Mouse (Mus musculus): ENCODE results near the gene Olfr619. TPM values are rescaled to one million over a fixed set of nuclear protein-coding genes. Genes with fewer than 3 reads are reported as not detected.

Gene Olfr619
- polyA plus RNA-seq (2015; fragmentation: Nextera tagmentation; extraction: Ambion mirVana): not detected in 2 replicates

- H3K27me3 ChIP-seq: no peaks in the 10 kb centered on the region
- H3K27ac ChIP-seq: no peak within 1 kb of the TSS
- H3K4me3 ChIP-seq (replicated peaks): no peak within 1 kb of the TSS
- no peak within 1 kb of the TSS for H3K9ac ChIP-seq
- H3K4me1 ChIP-seq: no peaks in the 10 kb centered on the region
- no peaks in the 10 kb centered on the region for H3K9me3 ChIP-seq (replicated peaks)
- no peak within 1 kb of the TSS for H3K4me2 ChIP-seq
- ATAC-seq (replicated peaks; ENCODE audit: low FRiP score): no peak
- no peaks in the 10 kb centered on the region for H3K36me3 ChIP-seq
These were observed at the start of gene Olfr619 for GRCm38 (mm10) chr7:103600275-103600674. Olfr619 (plus strand) TSS chr7:103600575.

- no peaks in the 10 kb centered on the region for H3K9me3 ChIP-seq (replicated peaks)
- no peaks in the 10 kb centered on the region for H3K36me3 ChIP-seq
- WGBS: 82% methylated on average over 2 of the region's 2 CpGs
- H3K27me3 ChIP-seq: no peaks in the 10 kb centered on the region
- no peak for ATAC-seq (replicated peaks; ENCODE audit: low FRiP score)
- H3K27ac ChIP-seq: no peak within 1 kb of the TSS
- H3K4me3 ChIP-seq (replicated peaks): no peak within 1 kb of the TSS
- H3K4me1 ChIP-seq: no peaks in the 10 kb centered on the region
- H3K9ac ChIP-seq: no peak within 1 kb of the TSS
- H3K4me2 ChIP-seq: no peak within 1 kb of the TSS
These were observed 44.6 kb upstream of the Olfr619 start, which contains the start of gene Olfr615 for GRCm38 (mm10) chr7:103555779-103556178. Olfr615 (plus strand) TSS chr7:103556079.

GRCm38 (mm10) chr7:103569043-103569442 is 31.3 kb upstream of the Olfr619 start, which contains the start of gene Olfr616:
Olfr616 (minus strand) TSS chr7:103569143.
- no peaks in the 10 kb centered on the region for H3K4me1 ChIP-seq
- no peaks in the 10 kb centered on the region for H3K36me3 ChIP-seq
- no peak within 1 kb of the TSS for H3K9ac ChIP-seq
- no peaks in the 10 kb centered on the region for H3K9me3 ChIP-seq (replicated peaks)
- 79% methylated on average over 3 of the region's 3 CpGs for WGBS
- no peak within 1 kb of the TSS for H3K4me2 ChIP-seq
- no peaks in the 10 kb centered on the region for H3K27me3 ChIP-seq
- no peak for ATAC-seq (replicated peaks; ENCODE audit: low FRiP score)
- no peak within 1 kb of the TSS for H3K4me3 ChIP-seq (replicated peaks)
- no peak within 1 kb of the TSS for H3K27ac ChIP-seq

- no peak within 1 kb of the TSS for H3K4me2 ChIP-seq
- no peak for ATAC-seq (replicated peaks; ENCODE audit: low FRiP score)
- H3K4me3 ChIP-seq (replicated peaks): no peak within 1 kb of the TSS
- H3K27ac ChIP-seq: no peak within 1 kb of the TSS
- no peaks in the 10 kb centered on the region for H3K4me1 ChIP-seq
- no peak within 1 kb of the TSS for H3K9ac ChIP-seq
- H3K9me3 ChIP-seq (replicated peaks): no peaks in the 10 kb centered on the region
- no peaks in the 10 kb centered on the region for H3K36me3 ChIP-seq
- H3K27me3 ChIP-seq: no peaks in the 10 kb centered on the region
- WGBS: 86% methylated on average over 1 of the region's 1 CpGs
These were observed 27.6 kb upstream of the Olfr619 start, which contains the start of gene Olfr617 for GRCm38 (mm10) chr7:103572761-103573160. Olfr617 (plus strand) TSS chr7:103573061.

- H3K9me3 ChIP-seq (replicated peaks): no peaks in the 10 kb centered on the region
- no peak within 1 kb of the TSS for H3K9ac ChIP-seq
- H3K36me3 ChIP-seq: no peaks in the 10 kb centered on the region
- ATAC-seq (replicated peaks; ENCODE audit: low FRiP score): no peak
- H3K4me1 ChIP-seq: no peaks in the 10 kb centered on the region
- no peaks in the 10 kb centered on the region for H3K27me3 ChIP-seq
- WGBS: 59% methylated on average over 2 of the region's 2 CpGs
- H3K4me3 ChIP-seq (replicated peaks): no peak within 1 kb of the TSS
- no peak within 1 kb of the TSS for H3K27ac ChIP-seq
- no peak within 1 kb of the TSS for H3K4me2 ChIP-seq
These were observed 10.6 kb upstream of the Olfr619 start, which contains the start of gene Olfr618 for GRCm38 (mm10) chr7:103589803-103590202. Olfr618 (plus strand) TSS chr7:103590103.

- no peak overlapping the region for H3K4me2 ChIP-seq
- no peak overlapping the region for H3K27ac ChIP-seq
- no peaks in the 10 kb centered on the region for H3K4me1 ChIP-seq
- no peak overlapping the region for H3K9ac ChIP-seq
- WGBS: 86% methylated on average over 2 of the region's 2 CpGs
- H3K9me3 ChIP-seq (replicated peaks): no peaks in the 10 kb centered on the region
- H3K36me3 ChIP-seq: no peaks in the 10 kb centered on the region
- ATAC-seq (replicated peaks; ENCODE audit: low FRiP score): no peak
- H3K27me3 ChIP-seq: no peaks in the 10 kb centered on the region
- no peak overlapping the region for H3K4me3 ChIP-seq (replicated peaks)
These were observed 7.0 kb downstream of the Olfr619 start for GRCm38 (mm10) chr7:103607425-103607824.

GRCm38 (mm10) chr7:103612434-103612833 is 12.1 kb downstream of the Olfr619 start, which contains the start of gene Olfr620:
Olfr620 (minus strand) TSS chr7:103612534.
- H3K27me3 ChIP-seq: no peaks in the 10 kb centered on the region
- no peak within 1 kb of the TSS for H3K4me3 ChIP-seq (replicated peaks)
- no peak within 1 kb of the TSS for H3K4me2 ChIP-seq
- H3K9me3 ChIP-seq (replicated peaks): no peaks in the 10 kb centered on the region
- no peak within 1 kb of the TSS for H3K9ac ChIP-seq
- WGBS: 72% methylated on average over 2 of the region's 2 CpGs
- H3K36me3 ChIP-seq: no peaks in the 10 kb centered on the region
- no peaks in the 10 kb centered on the region for H3K4me1 ChIP-seq
- no peak within 1 kb of the TSS for H3K27ac ChIP-seq
- no peak for ATAC-seq (replicated peaks; ENCODE audit: low FRiP score)

GRCm38 (mm10) chr7:103636795-103637194 is 36.4 kb downstream of the Olfr619 start:
- H3K36me3 ChIP-seq: no peaks in the 10 kb centered on the region
- H3K4me3 ChIP-seq (replicated peaks): no peak overlapping the region
- H3K9me3 ChIP-seq (replicated peaks): no peaks in the 10 kb centered on the region
- no peak overlapping the region for H3K4me2 ChIP-seq
- no peaks in the 10 kb centered on the region for H3K4me1 ChIP-seq
- H3K9ac ChIP-seq: no peak overlapping the region
- no peaks in the 10 kb centered on the region for H3K27me3 ChIP-seq
- no peak overlapping the region for H3K27ac ChIP-seq
- no peak for ATAC-seq (replicated peaks; ENCODE audit: low FRiP score)

GRCm38 (mm10) chr7:103642602-103643001 is 42.2 kb downstream of the Olfr619 start, which contains the start of gene Olfr622:
Olfr622 (minus strand) TSS chr7:103642702.
- Histone ChIP-seq H3K9me3 (replicated peaks) (no peaks in the 10 kb centered on the region), H3K36me3 (no peaks in the 10 kb centered on the region)
- WGBS: 84% methylated on average over 1 of the region's 1 CpGs

GRCm38 (mm10) chr7:103644070-103644469 is 43.7 kb downstream of the Olfr619 start:
- Histone ChIP-seq H3K27me3 (no peaks in the 10 kb centered on the region), H3K27ac (no peak overlapping the region), H3K9ac (no peak overlapping the region), H3K9me3 (replicated peaks) (no peaks in the 10 kb centered on the region), H3K4me1 (no peaks in the 10 kb centered on the region), H3K36me3 (no peaks in the 10 kb centered on the region), H3K4me2 (no peak overlapping the region), H3K4me3 (replicated peaks) (no peak overlapping the region)
- 76% methylated on average over 4 of the region's 4 CpGs for WGBS
- ATAC-seq (replicated peaks; ENCODE audit: low FRiP score): no peak

More at GRCm38 (mm10) chr7:103642602-103643001, 42.2 kb downstream of the Olfr619 start, which contains the start of gene Olfr622:
- no peak within 1 kb of the TSS for H3K4me2 ChIP-seq
- no peaks in the 10 kb centered on the region for H3K4me1 ChIP-seq
- no peaks in the 10 kb centered on the region for H3K27me3 ChIP-seq
- no peak within 1 kb of the TSS for H3K9ac ChIP-seq
- ATAC-seq (replicated peaks; ENCODE audit: low FRiP score): no peak
- no peak within 1 kb of the TSS for H3K27ac ChIP-seq
- no peak within 1 kb of the TSS for H3K4me3 ChIP-seq (replicated peaks)

Small RNAs within 50 kb of the gene (microRNA-seq; reads per million reads assigned to microRNA genes)
- not detected for gene Gm26506

Other genes with a start within 250 kb of the Olfr619 start
- not detected in 2 replicates for gene Olfr601, start 237.9 kb upstream of the Olfr619 start, polyA plus RNA-seq (2015; fragmentation: Nextera tagmentation; extraction: Ambion mirVana)
- not detected in 2 replicates for gene Olfr603, start 214.4 kb upstream of the Olfr619 start, polyA plus RNA-seq (2015; fragmentation: Nextera tagmentation; extraction: Ambion mirVana)
- gene Usp17lc, start 185.5 kb upstream of the Olfr619 start, polyA plus RNA-seq (2015; fragmentation: Nextera tagmentation; extraction: Ambion mirVana): not detected in 2 replicates
- gene Olfr605, start 155.1 kb upstream of the Olfr619 start, polyA plus RNA-seq (2015; fragmentation: Nextera tagmentation; extraction: Ambion mirVana): not detected in 2 replicates
- gene Olfr606, start 151.5 kb upstream of the Olfr619 start, polyA plus RNA-seq (2015; fragmentation: Nextera tagmentation; extraction: Ambion mirVana): not detected in 2 replicates
- gene Olfr607, start 136.4 kb upstream of the Olfr619 start, polyA plus RNA-seq (2015; fragmentation: Nextera tagmentation; extraction: Ambion mirVana): not detected in 2 replicates
- not detected in 2 replicates for gene Olfr608, start 130.7 kb upstream of the Olfr619 start, polyA plus RNA-seq (2015; fragmentation: Nextera tagmentation; extraction: Ambion mirVana)
- not detected in 2 replicates for gene Olfr609, start 102.5 kb upstream of the Olfr619 start, polyA plus RNA-seq (2015; fragmentation: Nextera tagmentation; extraction: Ambion mirVana)
- not detected in 2 replicates for gene Olfr610, start 88.5 kb upstream of the Olfr619 start, polyA plus RNA-seq (2015; fragmentation: Nextera tagmentation; extraction: Ambion mirVana)
- not detected in 2 replicates for gene Olfr611, start 79.7 kb upstream of the Olfr619 start, polyA plus RNA-seq (2015; fragmentation: Nextera tagmentation; extraction: Ambion mirVana)
- gene Olfr612, start 57.9 kb upstream of the Olfr619 start, polyA plus RNA-seq (2015; fragmentation: Nextera tagmentation; extraction: Ambion mirVana): not detected in 2 replicates
- gene Olfr613, start 52.5 kb upstream of the Olfr619 start, polyA plus RNA-seq (2015; fragmentation: Nextera tagmentation; extraction: Ambion mirVana): not detected in 2 replicates
- not detected in 2 replicates for gene Olfr615, start 44.5 kb upstream of the Olfr619 start, polyA plus RNA-seq (2015; fragmentation: Nextera tagmentation; extraction: Ambion mirVana)
- gene Olfr616, start 31.4 kb upstream of the Olfr619 start, polyA plus RNA-seq (2015; fragmentation: Nextera tagmentation; extraction: Ambion mirVana): not detected in 2 replicates
- gene Olfr617, start 27.5 kb upstream of the Olfr619 start, polyA plus RNA-seq (2015; fragmentation: Nextera tagmentation; extraction: Ambion mirVana): not detected in 2 replicates
- not detected in 2 replicates for gene Olfr618, start 10.5 kb upstream of the Olfr619 start, polyA plus RNA-seq (2015; fragmentation: Nextera tagmentation; extraction: Ambion mirVana)
- gene Olfr620, start 12.0 kb downstream of the Olfr619 start, polyA plus RNA-seq (2015; fragmentation: Nextera tagmentation; extraction: Ambion mirVana): not detected in 2 replicates
- not detected in 2 replicates for gene Olfr622, start 42.1 kb downstream of the Olfr619 start, polyA plus RNA-seq (2015; fragmentation: Nextera tagmentation; extraction: Ambion mirVana)
- not detected in 2 replicates for gene Olfr623, start 63.1 kb downstream of the Olfr619 start, polyA plus RNA-seq (2015; fragmentation: Nextera tagmentation; extraction: Ambion mirVana)
- 0.03 TPM in 1 of 2 replicates, not detected in the other for gene Olfr624, start 70.6 kb downstream of the Olfr619 start, polyA plus RNA-seq (2015; fragmentation: Nextera tagmentation; extraction: Ambion mirVana)
- gene Olfr625-ps1, start 82.1 kb downstream of the Olfr619 start, polyA plus RNA-seq (2015; fragmentation: Nextera tagmentation; extraction: Ambion mirVana): not detected in 2 replicates
- not detected in 2 replicates for gene Olfr243, start 114.1 kb downstream of the Olfr619 start, polyA plus RNA-seq (2015; fragmentation: Nextera tagmentation; extraction: Ambion mirVana)
- gene Olfr628, start 129.8 kb downstream of the Olfr619 start, polyA plus RNA-seq (2015; fragmentation: Nextera tagmentation; extraction: Ambion mirVana): not detected in 2 replicates
- not detected in 2 replicates for gene Olfr629, start 144.4 kb downstream of the Olfr619 start, polyA plus RNA-seq (2015; fragmentation: Nextera tagmentation; extraction: Ambion mirVana)
- gene Olfr630, start 156.8 kb downstream of the Olfr619 start, polyA plus RNA-seq (2015; fragmentation: Nextera tagmentation; extraction: Ambion mirVana): not detected in 2 replicates
- gene Olfr69, start 171.0 kb downstream of the Olfr619 start, polyA plus RNA-seq (2015; fragmentation: Nextera tagmentation; extraction: Ambion mirVana): not detected in 2 replicates
- not detected in 2 replicates for gene Olfr68, start 179.1 kb downstream of the Olfr619 start, polyA plus RNA-seq (2015; fragmentation: Nextera tagmentation; extraction: Ambion mirVana)
- gene Olfr67, start 191.2 kb downstream of the Olfr619 start, polyA plus RNA-seq (2015; fragmentation: Nextera tagmentation; extraction: Ambion mirVana): not detected in 2 replicates
- 2,879 and 3,105 TPM in 2 replicates for gene Hbb-bt, start 213.4 kb downstream of the Olfr619 start, polyA plus RNA-seq (2015; fragmentation: Nextera tagmentation; extraction: Ambion mirVana)
- gene Hbb-bs, start 227.5 kb downstream of the Olfr619 start, polyA plus RNA-seq (2015; fragmentation: Nextera tagmentation; extraction: Ambion mirVana): 7,996 and 8,703 TPM in 2 replicates
- not detected in 2 replicates for gene Hbb-bh2, start 239.9 kb downstream of the Olfr619 start, polyA plus RNA-seq (2015; fragmentation: Nextera tagmentation; extraction: Ambion mirVana)
- gene Hbb-bh1, start 242.6 kb downstream of the Olfr619 start, polyA plus RNA-seq (2015; fragmentation: Nextera tagmentation; extraction: Ambion mirVana): 1.8 and 2.3 TPM in 2 replicates